Mouse (Mus musculus) myocyte (in vitro differentiated cells): ENCODE data around the gene Itga8.

Source experiments
- CEBPB ChIP-seq: IDR thresholded peaks from 2 replicates; pipeline ENCODE4 v1.6.1; 2011; ENCODE audit warnings: mild to moderate bottlenecking, moderate library complexity; ENCODE audit not compliant: poor library complexity, insufficient read depth, severe bottlenecking
- E2F4 ChIP-seq: IDR thresholded peaks from one replicate; pipeline ENCODE4 v1.6.1; 2011; ENCODE audit warnings: mild to moderate bottlenecking, control low read depth, moderate library complexity; ENCODE audit not compliant: insufficient read depth
- MAX ChIP-seq: IDR thresholded peaks from one replicate; pipeline ENCODE4 v1.6.1; 2011; ENCODE audit warnings: low read depth, mild to moderate bottlenecking, control low read depth
- MYOD1 ChIP-seq, 3 experiments: IDR thresholded peaks; one replicate each; pipeline ENCODE4 v1.6.1; 2011; ENCODE audit warnings: control low read depth in 2 of 3, low read depth in 2 of 3, mild to moderate bottlenecking in 2 of 3, moderate library complexity in 1 of 3; ENCODE audit not compliant: insufficient read length in 2 of 3, control insufficient read depth in 1 of 3
- POLR2A ChIP-seq: IDR thresholded peaks from one replicate; pipeline ENCODE4 v1.6.1; 2011; ENCODE audit warnings: low read depth, mild to moderate bottlenecking, control low read depth, moderate library complexity; ENCODE audit not compliant: insufficient read length
- POLR2AphosphoS2 ChIP-seq: IDR thresholded peaks from one replicate; pipeline ENCODE4 v1.6.1; 2011; ENCODE audit warnings: low read depth, control low read depth; ENCODE audit not compliant: insufficient read length
- REST ChIP-seq: IDR thresholded peaks from one replicate; pipeline ENCODE4 v1.6.1; 2011; ENCODE audit warnings: mild to moderate bottlenecking, control low read depth, moderate library complexity; ENCODE audit not compliant: insufficient read depth, insufficient read length
- TCF12 ChIP-seq: IDR thresholded peaks from one replicate; pipeline ENCODE4 v1.6.1; 2011; ENCODE audit warnings: mild to moderate bottlenecking, control low read depth; ENCODE audit not compliant: poor library complexity, insufficient read depth, severe bottlenecking
- TCF3 ChIP-seq: IDR thresholded peaks from one replicate; pipeline ENCODE4 v1.6.1; 2011; ENCODE audit warnings: low read depth, control low read depth; ENCODE audit not compliant: insufficient read length
- USF1 ChIP-seq: IDR thresholded peaks from one replicate; pipeline ENCODE4 v1.6.1; 2011; ENCODE audit warnings: low read depth, mild to moderate bottlenecking, control low read depth, moderate library complexity

GRCm38 (mm10) chr2:12208142-12208541 is 93.6 kb downstream of the Itga8 start:
- TF ChIP-seq USF1 (no peak), POLR2A (no peak), E2F4 (no peak), CEBPB (no peak), MAX (no peak), POLR2AphosphoS2 (no peak), TCF12 (no peak), MYOD1 (IDR thresholded peaks at IDR 0.05; ENCODE audit: control insufficient read depth in 1 of 3, insufficient read length in 2 of 3, low read depth in 2 of 3) (no peak), REST (no peak), TCF3 (no peak)
